Mouse (Mus musculus) spleen, postnatal 10 days (tissue): ENCODE results near the gene Zfhx3.

Experiments used
- DNase-seq, 2 experiments: peaks; one replicate each; pipeline ENCODE4 v3.0.0; 2021 to 2022; ENCODE audit warnings: low spot score in 2 of 2

Gene Zfhx3

GRCm38 (mm10) chr8:108098598-108098997 is 156.2 kb downstream of the Zfhx3 start:
- DNase-seq, result no peak

- no peak for DNase-seq
Measured at GRCm38 (mm10) chr8:108101131-108101530, 158.7 kb downstream of the Zfhx3 start.

DNA sequence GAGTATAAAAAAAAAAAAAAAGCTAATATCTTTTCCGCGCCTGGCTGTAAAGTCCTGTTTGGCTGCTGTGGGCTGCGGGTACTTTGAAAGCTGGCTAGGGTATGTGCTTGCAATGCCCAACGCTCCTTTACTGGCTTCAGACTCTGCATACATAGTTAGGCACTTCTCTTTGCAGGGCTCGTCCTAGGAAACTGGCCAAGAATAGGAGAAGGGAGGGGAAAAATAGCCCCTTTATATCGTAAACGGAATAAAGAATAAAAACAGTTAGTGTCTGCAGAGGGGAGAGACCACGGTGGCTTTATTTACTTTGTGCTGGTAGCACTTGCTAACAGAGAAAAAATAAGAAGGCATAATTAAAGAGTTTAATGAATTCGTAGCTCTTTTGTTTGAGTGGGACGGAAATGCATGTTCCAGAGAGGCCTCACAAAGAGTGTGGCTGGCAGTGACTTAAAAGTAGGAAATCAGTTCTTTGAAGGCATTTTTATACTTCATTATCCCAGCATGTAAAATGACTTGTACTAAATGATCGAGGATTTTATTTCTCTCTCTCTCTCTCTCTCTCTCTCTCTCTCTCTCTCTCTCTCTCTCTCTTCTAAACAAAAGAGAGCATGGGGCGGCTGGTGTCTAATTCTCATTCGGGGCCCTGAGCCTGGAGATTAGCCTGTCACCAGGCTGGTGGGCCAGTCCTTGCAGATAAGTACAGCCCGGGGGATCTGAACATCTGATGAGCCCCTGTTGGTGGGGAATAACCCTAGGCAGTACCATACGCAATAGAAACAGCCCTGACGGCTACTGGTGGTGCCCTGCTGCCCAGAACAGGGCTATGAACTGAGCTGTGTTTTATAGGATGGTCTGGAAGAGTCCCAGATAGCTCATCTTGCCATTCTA is 159.8 kb downstream of the Zfhx3 start:
- DNase-seq, result no peak

DNA sequence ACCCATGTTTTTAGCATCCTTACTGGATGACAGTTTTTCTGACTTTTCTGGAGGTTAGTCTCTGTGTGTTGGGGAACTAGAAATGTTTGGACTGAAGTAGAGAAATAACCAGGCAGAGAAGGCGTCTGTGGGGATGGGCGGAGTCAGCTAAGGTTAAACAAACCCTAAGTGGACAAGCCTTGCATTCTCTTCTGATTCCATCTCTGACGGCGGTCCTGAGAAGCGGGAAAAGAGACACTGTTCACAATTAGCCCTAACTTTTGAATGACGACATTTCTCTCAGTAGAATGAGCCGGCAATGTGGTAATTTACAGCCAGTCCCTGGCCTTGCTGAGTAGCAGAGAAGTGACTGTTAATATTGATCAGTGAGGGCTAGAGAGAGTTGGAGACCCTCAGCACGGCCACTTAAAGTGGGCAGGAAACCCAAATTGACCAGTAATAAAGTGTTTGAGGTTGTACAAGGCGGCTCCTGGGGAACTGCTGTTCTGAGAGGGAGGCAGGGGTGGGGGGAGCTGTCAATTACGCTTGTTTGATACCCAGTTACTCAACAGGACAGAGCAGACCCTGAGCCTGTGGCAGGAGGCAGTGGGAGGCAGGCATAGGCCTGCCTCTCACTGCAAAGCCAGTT is 162.1 kb downstream of the Zfhx3 start:
- no peak for DNase-seq

GRCm38 (mm10) chr8:108125053-108125452 is 182.6 kb downstream of the Zfhx3 start:
- DNase-seq, result no peak

- DNase-seq, result no peak
Measured at GRCm38 (mm10) chr8:108125491-108125890, 183.0 kb downstream of the Zfhx3 start.

DNA sequence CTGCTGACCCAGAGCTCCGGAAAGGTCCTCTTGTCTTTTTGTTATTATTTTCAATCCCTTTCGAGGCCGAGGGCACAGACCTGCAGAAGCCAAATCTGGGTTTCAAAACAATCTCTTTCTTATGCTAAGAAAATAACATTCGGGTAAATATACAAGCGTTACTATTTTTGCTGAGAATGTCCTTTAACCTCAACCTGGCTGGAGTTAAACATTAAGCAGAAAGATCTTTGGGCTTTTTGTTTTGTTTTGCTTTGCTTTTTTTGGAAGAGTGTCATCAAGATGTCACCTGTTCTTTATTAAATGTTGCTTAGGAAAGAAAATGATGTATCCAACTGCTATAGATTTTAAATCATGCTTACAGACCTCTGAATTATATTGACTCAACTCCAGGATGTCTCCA is 204.1 kb downstream of the Zfhx3 start:
- DNase-seq, result no peak

- DNase-seq, result no peak
Measured at GRCm38 (mm10) chr8:108148599-108149249, 206.3 kb downstream of the Zfhx3 start.

- DNase-seq, result no peak
Measured at GRCm38 (mm10) chr8:108170804-108171203, 228.4 kb downstream of the Zfhx3 start.

GRCm38 (mm10) chr8:108183296-108183695 is 240.9 kb downstream of the Zfhx3 start:
- no peak for DNase-seq

GRCm38 (mm10) chr8:108183948-108184347 is 241.5 kb downstream of the Zfhx3 start:
- DNase-seq, result no peak

DNA sequence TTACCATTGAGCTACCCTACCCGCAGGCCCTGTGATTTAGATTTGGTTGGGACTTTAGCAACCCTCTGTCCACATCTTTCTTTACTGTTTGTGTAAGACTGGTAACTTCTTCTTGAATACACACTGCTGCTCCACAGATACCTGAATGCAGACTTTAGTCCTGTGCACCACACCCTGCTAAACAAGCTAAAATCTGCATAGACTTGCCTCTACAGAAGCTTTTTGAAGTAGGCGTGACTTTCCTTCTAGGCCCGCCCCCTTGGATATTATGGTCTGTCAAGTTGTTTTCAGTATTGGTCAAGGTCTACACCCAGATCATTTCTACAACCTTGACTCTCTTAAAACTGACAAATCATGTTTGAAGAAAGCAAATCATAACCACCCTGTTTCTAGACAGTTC is 243.8 kb downstream of the Zfhx3 start:
- no peak for DNase-seq

DNA sequence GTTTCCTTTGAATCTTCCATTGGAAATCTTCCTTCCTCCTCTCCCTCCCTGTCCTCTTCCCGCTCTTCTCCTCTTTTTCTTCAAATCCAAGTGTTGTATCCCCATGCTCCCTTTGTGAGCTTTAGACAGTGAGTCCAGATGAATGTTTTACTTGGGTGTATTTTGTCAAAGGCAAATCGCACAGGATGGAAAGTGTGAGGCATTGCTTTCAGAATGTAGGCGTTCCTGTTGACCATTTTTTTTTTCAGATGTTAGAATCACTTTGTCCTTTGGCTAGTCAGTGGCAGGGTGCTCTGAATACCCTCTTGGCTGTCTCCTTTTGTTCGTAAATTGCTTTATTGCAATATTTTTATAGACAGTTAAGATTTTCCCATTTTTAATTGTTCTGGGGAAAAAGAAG is 245.6 kb downstream of the Zfhx3 start:
- DNase-seq, result no peak

- no peak for DNase-seq
Measured at GRCm38 (mm10) chr8:108194571-108194970, 252.1 kb downstream of the Zfhx3 start.

GRCm38 (mm10) chr8:108215026-108215425 is 272.6 kb downstream of the Zfhx3 start:
- DNase-seq, result no peak

DNA sequence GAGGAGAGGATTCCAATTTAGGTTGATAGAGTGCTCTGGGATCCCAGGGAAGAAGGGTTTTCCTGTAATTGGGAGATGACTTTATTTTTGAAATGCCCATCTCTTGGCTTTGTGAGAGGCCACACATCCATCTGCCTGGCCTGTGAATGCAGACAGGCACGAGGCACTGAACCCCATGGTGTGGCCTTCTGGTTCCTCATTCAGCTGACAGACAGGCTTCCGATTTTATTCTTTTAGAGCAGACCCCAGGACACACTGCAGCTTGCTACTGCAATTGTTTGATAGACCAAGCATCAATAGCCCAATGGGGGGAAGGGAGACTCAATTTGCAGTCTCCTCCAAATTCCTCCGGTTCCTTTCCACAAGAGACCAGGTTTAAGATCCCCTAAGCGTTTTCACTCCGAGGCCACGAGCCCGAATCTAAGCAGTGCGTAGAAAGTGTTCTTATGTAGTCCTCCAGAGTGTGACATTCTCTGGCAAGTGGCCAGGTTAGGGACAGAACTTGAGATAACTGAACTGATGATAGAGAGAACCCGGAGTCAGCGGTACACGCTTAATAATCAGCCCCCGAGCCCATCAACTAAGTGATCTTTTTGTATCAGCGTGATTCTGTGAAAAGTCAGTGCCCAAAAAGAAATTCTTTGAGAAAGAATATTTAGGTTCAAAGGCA is 275.9 kb downstream of the Zfhx3 start:
- DNase-seq, result no peak

DNA sequence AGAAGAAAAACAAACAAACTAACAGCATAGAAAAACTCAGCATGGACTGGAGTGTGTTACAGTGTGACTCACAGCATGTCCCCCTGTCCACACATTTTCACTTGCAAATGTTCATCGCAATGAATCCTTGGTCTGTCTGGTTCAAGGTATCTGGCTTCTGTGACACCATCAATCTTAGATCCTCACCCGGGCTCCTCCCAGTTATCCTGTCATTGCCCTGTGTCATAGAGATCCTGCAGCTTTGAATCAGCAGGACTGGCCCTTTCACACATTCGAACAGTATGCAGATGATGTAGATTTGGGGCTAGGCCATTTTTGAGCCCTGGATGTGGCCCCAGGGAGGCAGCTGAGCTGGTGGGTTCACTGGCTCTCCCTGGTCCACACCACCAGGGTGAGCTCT is 278.1 kb downstream of the Zfhx3 start:
- DNase-seq, result no peak

- no peak for DNase-seq
Measured at GRCm38 (mm10) chr8:108222091-108222490, 279.6 kb downstream of the Zfhx3 start.

- DNase-seq, result no peak
Measured at GRCm38 (mm10) chr8:108232326-108232725, 289.9 kb downstream of the Zfhx3 start.

GRCm38 (mm10) chr8:108234481-108234880 is 292.0 kb downstream of the Zfhx3 start:
- DNase-seq, result no peak

DNA sequence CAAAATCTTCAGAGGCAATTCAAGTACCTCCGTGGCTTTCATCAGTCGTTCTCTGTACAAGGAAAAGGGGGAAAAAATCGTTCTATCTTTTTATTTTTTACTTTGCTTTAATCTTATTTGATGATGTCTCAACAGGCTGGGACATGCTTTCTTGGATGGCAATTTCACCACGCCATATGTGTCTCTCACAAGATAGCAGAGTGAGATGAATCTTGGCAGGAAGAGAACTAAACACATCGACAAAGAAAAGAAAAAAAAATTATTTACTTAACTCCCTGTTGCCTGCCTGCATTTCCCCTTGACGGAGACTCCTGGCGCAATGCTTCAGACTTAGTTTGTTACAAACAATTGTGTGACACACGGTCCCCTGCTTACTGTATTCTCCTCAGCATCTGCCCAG is 294.3 kb downstream of the Zfhx3 start:
- DNase-seq, result no peak

- no peak for DNase-seq
Measured at GRCm38 (mm10) chr8:108239531-108239930, 297.1 kb downstream of the Zfhx3 start.
